ENCODE assay signal across 23 mouse cellular contexts in genomic region chr12:52718392-52718791, GRCm38 (mm10). TPM values are rescaled to one million over a fixed set of nuclear protein-coding genes. Genes with fewer than 3 reads are reported as not detected.
DNase-seq lines count a peak whose midpoint lies in the region; ATAC-seq and TF ChIP-seq lines count a peak whose summit lies in the region.
"Had no signal": no experiment of that assay in that cellular context is flagged by ENCODE, and none has a peak within 500 bp of the region (broad histone marks: within the 10 kb centered on the region; RNA-seq: fewer than 3 reads in every experiment).

No protein-coding gene starts in this region.

- no peak overlapping the region for H3K27ac ChIP-seq in heart, adult 2 months
- H3K27ac ChIP-seq: embryonic facial prominence, embryonic 15.5 days; forebrain, embryonic 10.5 days; gastrocnemius, adult 2 months; heart, embryonic 10.5 days; hindbrain, embryonic 13.5 days; hindbrain, postnatal 0 days had no signal

- no peak overlapping the region for H3K9ac ChIP-seq in heart, adult 2 months (ENCODE audit: low read depth, low read length)
- H3K9ac ChIP-seq: embryonic facial prominence, embryonic 15.5 days; hindbrain, embryonic 13.5 days had no signal

- peak; percentile 23 for DNase-seq in thymus, postnatal 14 days
- DNase-seq in thymus, adult 18-20 months: no peak
- no peak for DNase-seq in adrenal gland, postnatal 25 days
- DNase-seq in cerebellum, adult 11-12 months: no peak
- no peak for DNase-seq in heart, adult 2 months
- DNase-seq: adrenal gland, postnatal 10 days; cerebellum, adult 18-20 months; cerebellum, adult 9-11 months; cerebellum, postnatal 36 days; embryo, embryonic 11 days; gastrocnemius, adult 2 months; gastrocnemius, postnatal 25 days; heart, postnatal 10 days; heart, postnatal 4 days had no signal

- no peak for TF ChIP-seq POLR2A in heart, adult 2 months (IDR thresholded peaks at IDR 0.05; ENCODE audit: insufficient read depth, low read depth, low read length)

- H3K27me3 ChIP-seq in heart, adult 2 months (ENCODE audit: control insufficient read depth, insufficient read depth, low read length): no peaks in the 10 kb centered on the region
- H3K27me3 ChIP-seq: embryonic facial prominence, embryonic 15.5 days; hindbrain, embryonic 13.5 days had no signal

- H3K4me3 ChIP-seq in heart, adult 2 months: no peak overlapping the region
- H3K4me3 ChIP-seq: embryonic facial prominence, embryonic 15.5 days; erythroblast, embryonic 14.5 days; forebrain, embryonic 10.5 days; gastrocnemius, adult 2 months; heart, embryonic 10.5 days; hindbrain, embryonic 13.5 days had no signal

- no peaks in the 10 kb centered on the region for H3K36me3 ChIP-seq in heart, adult 2 months (ENCODE audit: control insufficient read depth, insufficient read depth, low read length)
- H3K36me3 ChIP-seq: embryonic facial prominence, embryonic 15.5 days; forebrain, embryonic 10.5 days; heart, embryonic 10.5 days had no signal

- TF ChIP-seq CTCF in heart, adult 2 months (IDR thresholded peaks at IDR 0.05): no peak

- WGBS in heart, adult 2 months: 41% methylated on average over 6 of the region's 6 CpGs

- TF ChIP-seq EP300 in heart, adult 2 months (IDR thresholded peaks at IDR 0.05; ENCODE audit: insufficient read depth, low read depth, low read length): no peak

- peak; percentile 87 for ATAC-seq in granulocyte monocyte progenitor cell, adult 5-6 weeks (replicated peaks; ENCODE audit: poor library complexity, severe bottlenecking)
- ATAC-seq in megakaryocyte-erythroid progenitor cell, adult 5-6 weeks (replicated peaks; ENCODE audit: low FRiP score, low TSS enrichment, poor library complexity, severe bottlenecking): peak; percentile 77
- ATAC-seq: forebrain, embryonic 14.5 days; hindbrain, postnatal 0 days had no signal

- no peaks in the 10 kb centered on the region for H3K4me1 ChIP-seq in heart, adult 2 months (ENCODE audit: control insufficient read depth, insufficient read depth, low read length)
- H3K4me1 ChIP-seq: embryonic facial prominence, embryonic 15.5 days; forebrain, embryonic 10.5 days had no signal

- H3K79me2 ChIP-seq in heart, adult 2 months (replicated peaks; ENCODE audit: control insufficient read depth, insufficient read depth, low read length): no peaks in the 10 kb centered on the region

- intact Hi-C loops in heart, adult 2 months (cut with DNase I): no loop called here

RNA-seq across cellular contexts. Expression of gene Akap6, which starts 19.2 kb away (rescaled TPM):
- total RNA-seq in granulocyte monocyte progenitor cell, adult 5-6 weeks (2014; fragmentation: Nextera tagmentation): not detected in 2 replicates
- total RNA-seq in granulocyte monocyte progenitor cell, adult 5-6 weeks (2017): 0.21 TPM in 1 of 2 replicates, not detected in the other
- total RNA-seq in megakaryocyte-erythroid progenitor cell, adult 5-6 weeks (2014; fragmentation: Nextera tagmentation): 0.13 TPM in 1 of 2 replicates, not detected in the other
- 0.15 and 0.52 TPM in 2 replicates for total RNA-seq in megakaryocyte-erythroid progenitor cell, adult 5-6 weeks (2017)
- 1.4 and 3.0 TPM in 2 replicates for total RNA-seq in adrenal gland, postnatal 25 days (2021)
- 100 to 1,000 TPM in 1 of 2 experiments, 10 to 100 TPM in 1; 94.6 to 100 TPM for total RNA-seq in heart, adult 2 months (2021)
- polyA plus RNA-seq in heart, adult 2 months (2012; rRNA removed): 14.1 and 29.1 TPM in 2 replicates
- polyA plus RNA-seq: erythroblast, embryonic 14.5 days had no signal

Comparison
In these comparisons a context has a peak if more than half of its experiments do, and no peak if none do; other contexts are left out.
1. RNA of gene Akap6, which starts 19.2 kb away (total RNA-seq): 94.6 to 100 TPM in heart, adult 2 months; 1.4 to 3.0 TPM in adrenal gland, postnatal 25 days, 0.13 to 0.52 TPM in megakaryocyte-erythroid progenitor cell, adult 5-6 weeks and 0.21 TPM in granulocyte monocyte progenitor cell, adult 5-6 weeks; every median in the first group is over 10 times any median in the second.